Mouse (Mus musculus): ENCODE data around the gene Crygc.

GRCm38 (mm10) chr1:65041837-65042236, 31.7 kb downstream of the Crygc start:
- TF ChIP-seq CTCF (IDR thresholded peaks at IDR 0.05; ENCODE audit: low read depth, low read length): no peak
- TF ChIP-seq POLR2A (IDR thresholded peaks at IDR 0.05; ENCODE audit: extremely low read depth, insufficient read depth, low read length): no peak

Data from liver, adult 2 months (tissue).